Mouse (Mus musculus): ENCODE data around the gene Cep112. TPM values are rescaled to one million over a fixed set of nuclear protein-coding genes. Genes with fewer than 3 reads are reported as not detected.

The Cep112 gene
- polyA plus RNA-seq, 1 experiment from 2014 or later: 1.4 TPM

DNA sequence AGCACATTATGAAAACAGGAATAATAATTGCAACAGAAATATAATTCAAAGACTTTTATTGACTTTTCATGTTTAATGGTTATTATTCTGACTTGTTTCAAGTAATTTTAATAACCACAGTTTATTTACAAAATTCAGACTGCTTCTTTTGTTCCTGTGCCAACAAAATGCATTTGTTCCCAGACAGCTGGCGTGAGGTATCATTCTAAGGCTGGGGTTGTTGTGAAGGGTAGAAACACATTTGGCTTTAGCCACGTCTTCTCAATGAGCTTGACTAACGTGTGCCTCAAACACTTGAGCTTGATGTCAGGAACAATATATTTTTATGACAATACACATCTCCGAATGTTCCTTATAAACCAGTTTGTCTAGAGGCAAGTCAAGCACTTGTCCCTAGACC is 396.8 kb downstream of the Cep112 start:
- Histone ChIP-seq H3K4me3 (replicated peaks) (no peak overlapping the region), H3K36me3 (no peaks in the 10 kb centered on the region), H3K9ac (no peak overlapping the region), H3K4me1 (replicated peaks) (no peaks in the 10 kb centered on the region), H3K27me3 (no peaks in the 10 kb centered on the region), H3K4me2 (no peak overlapping the region), H3K27ac (no peak overlapping the region), H3K9me3 (replicated peaks) (no peaks in the 10 kb centered on the region)
- WGBS (ENCODE audit: insufficient replicate concordance): 62% methylated on average over 4 of the region's 4 CpGs
- DNase-seq (no peak), ATAC-seq (ENCODE audit: low read depth) (no peak)

DNA sequence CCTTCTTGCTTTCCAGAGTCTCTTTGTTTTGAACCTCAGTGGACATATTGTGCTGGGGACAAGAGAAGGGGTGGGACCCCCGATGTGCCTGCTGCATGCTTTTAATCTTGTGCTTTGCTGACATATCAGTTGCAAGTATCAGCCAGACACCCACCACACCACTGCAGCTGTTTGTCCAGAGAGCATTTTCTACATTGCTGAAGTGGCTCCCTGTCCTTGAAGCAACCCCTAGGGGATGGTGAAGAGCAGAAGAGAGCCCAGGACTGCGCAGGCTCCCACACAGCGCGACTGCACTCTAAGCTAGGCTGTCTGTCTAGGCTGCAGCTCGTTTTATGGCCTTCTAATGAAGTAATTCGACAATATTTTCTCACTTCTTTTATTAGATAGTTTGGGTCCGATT is 397.3 kb downstream of the Cep112 start:
- Histone ChIP-seq H3K27ac (no peak overlapping the region), H3K27me3 (no peaks in the 10 kb centered on the region), H3K4me2 (no peak overlapping the region), H3K4me3 (replicated peaks) (no peak overlapping the region), H3K9ac (no peak overlapping the region), H3K36me3 (no peaks in the 10 kb centered on the region), H3K9me3 (replicated peaks) (no peaks in the 10 kb centered on the region), H3K4me1 (replicated peaks) (no peaks in the 10 kb centered on the region)
- no peak for DNase-seq
- no peak for ATAC-seq (ENCODE audit: low read depth)
- WGBS (ENCODE audit: insufficient replicate concordance): 61% methylated on average over 7 of the region's 7 CpGs

DNA sequence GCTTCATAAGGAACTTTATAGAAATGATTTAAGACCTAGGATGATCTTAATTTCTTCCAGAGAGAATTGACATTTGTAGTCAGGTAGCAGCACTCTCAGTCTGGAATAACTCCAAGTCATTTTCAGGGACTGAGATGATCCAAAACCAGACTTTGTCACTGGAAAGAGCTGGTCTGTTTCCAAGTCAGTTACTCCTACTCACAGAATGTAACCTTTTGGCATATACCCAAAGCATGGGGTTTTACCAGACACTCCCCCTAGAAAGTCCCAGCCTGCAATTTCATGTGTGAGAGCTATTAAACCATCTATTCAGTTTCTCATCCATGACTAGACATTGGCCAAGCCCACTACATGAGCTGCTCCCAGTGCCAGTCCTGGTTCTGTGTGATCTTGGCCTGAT is 402.3 kb downstream of the Cep112 start:
- H3K36me3 ChIP-seq: no peaks in the 10 kb centered on the region
- H3K4me3 ChIP-seq (replicated peaks): no peak overlapping the region
- no peak overlapping the region for H3K9ac ChIP-seq
- no peaks in the 10 kb centered on the region for H3K27me3 ChIP-seq
- H3K9me3 ChIP-seq (replicated peaks): no peaks in the 10 kb centered on the region
- no peak overlapping the region for H3K27ac ChIP-seq
- no peak overlapping the region for H3K4me2 ChIP-seq
- DNase-seq (no peak), ATAC-seq (ENCODE audit: low read depth) (no peak)
- H3K4me1 ChIP-seq (replicated peaks): no peaks in the 10 kb centered on the region

DNA sequence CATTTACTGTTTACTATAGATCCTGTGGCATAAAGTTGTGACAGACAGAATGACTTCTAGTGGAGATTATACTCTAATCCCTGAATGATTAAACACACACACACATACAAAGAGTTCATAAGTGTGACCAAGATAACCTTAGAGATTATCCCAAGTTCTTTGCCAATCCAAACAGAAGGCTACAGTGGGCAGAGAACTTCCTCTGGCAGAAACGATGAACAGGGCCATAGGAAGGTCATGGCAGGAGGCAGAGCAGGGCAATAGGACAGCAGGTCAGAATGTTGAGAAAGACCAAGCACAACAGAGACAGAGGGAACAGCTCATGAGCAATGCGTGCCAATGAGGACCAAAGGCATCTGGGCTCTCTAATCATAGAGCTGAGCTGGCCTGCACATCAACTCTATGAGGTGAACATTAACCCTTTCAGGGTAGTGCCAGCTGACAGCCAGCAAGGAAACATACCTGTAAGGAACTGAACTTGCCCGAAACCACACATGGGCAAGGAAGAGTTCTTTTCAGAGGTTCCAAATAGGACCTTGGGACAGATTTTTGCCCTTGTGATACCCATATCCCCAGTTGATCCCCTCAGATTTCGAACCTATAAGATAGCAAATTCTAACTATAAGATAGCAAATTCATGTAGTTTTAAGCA is 403.5 kb downstream of the Cep112 start:
- Histone ChIP-seq H3K4me2 (no peak overlapping the region), H3K4me3 (replicated peaks) (no peak overlapping the region), H3K9me3 (replicated peaks) (no peaks in the 10 kb centered on the region), H3K27ac (no peak overlapping the region), H3K36me3 (no peaks in the 10 kb centered on the region), H3K27me3 (no peaks in the 10 kb centered on the region), H3K4me1 (replicated peaks) (no peaks in the 10 kb centered on the region), H3K9ac (no peak overlapping the region)
- 43% methylated on average over 4 of the region's 4 CpGs for WGBS (ENCODE audit: insufficient replicate concordance)
- ATAC-seq (ENCODE audit: low read depth): no peak
- DNase-seq: no peak

DNA sequence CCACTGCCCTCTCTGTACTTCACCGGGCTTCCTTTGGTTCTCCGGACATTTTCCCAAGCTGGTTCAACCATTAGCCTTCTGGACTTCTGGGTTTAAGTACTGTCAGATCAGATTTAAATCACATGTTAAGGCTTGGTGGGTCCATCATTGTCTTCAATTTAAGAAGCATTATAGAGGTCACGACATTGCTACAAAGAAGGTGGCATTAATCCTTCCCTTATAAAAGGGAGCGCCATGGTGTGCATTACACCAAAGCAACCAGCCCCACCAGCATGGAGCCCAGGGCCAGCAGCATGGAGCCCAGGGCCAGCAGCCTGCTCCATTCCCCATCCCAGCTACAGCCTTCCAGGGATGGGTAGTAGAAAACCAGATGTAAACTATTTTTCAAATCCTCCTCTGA is 411.7 kb downstream of the Cep112 start:
- Histone ChIP-seq H3K27ac (no peak overlapping the region), H3K9ac (no peak overlapping the region), H3K4me2 (no peak overlapping the region), H3K9me3 (replicated peaks) (no peaks in the 10 kb centered on the region), H3K4me1 (replicated peaks) (no peaks in the 10 kb centered on the region), H3K36me3 (no peaks in the 10 kb centered on the region), H3K27me3 (no peaks in the 10 kb centered on the region), H3K4me3 (replicated peaks) (no peak overlapping the region)
- DNase-seq: no peak
- 69% methylated on average over 4 of the region's 4 CpGs for WGBS (ENCODE audit: insufficient replicate concordance)
- no peak for ATAC-seq (ENCODE audit: low read depth)

DNA sequence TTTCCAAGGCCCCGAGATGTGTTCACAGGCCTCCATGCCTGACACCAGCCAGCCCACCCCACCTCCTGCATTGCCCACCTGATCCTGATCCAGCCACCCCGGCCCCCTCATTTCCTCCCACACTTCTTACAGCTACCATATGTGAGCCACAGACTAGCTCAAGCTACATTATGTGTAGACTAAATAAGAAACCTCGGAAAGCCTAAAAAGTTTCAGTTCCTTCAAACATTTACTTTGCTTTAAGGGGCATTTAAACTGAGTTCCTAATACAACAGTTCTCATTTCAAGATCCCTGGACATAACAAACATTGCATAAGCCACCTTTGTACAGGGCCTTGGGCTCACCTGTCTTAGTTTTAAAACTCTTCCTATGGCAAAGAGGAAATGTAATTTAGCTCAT is 415.2 kb downstream of the Cep112 start:
- no peak for DNase-seq
- WGBS (ENCODE audit: insufficient replicate concordance): 69% methylated on average over 3 of the region's 3 CpGs
- no peak overlapping the region for H3K4me2 ChIP-seq
- H3K27ac ChIP-seq: no peak overlapping the region
- no peak overlapping the region for H3K9ac ChIP-seq
- H3K36me3 ChIP-seq: no peaks in the 10 kb centered on the region
- H3K4me3 ChIP-seq (replicated peaks): no peak overlapping the region
- no peaks in the 10 kb centered on the region for H3K4me1 ChIP-seq (replicated peaks)
- H3K9me3 ChIP-seq (replicated peaks): no peaks in the 10 kb centered on the region
- ATAC-seq (ENCODE audit: low read depth): no peak
- no peaks in the 10 kb centered on the region for H3K27me3 ChIP-seq

DNA sequence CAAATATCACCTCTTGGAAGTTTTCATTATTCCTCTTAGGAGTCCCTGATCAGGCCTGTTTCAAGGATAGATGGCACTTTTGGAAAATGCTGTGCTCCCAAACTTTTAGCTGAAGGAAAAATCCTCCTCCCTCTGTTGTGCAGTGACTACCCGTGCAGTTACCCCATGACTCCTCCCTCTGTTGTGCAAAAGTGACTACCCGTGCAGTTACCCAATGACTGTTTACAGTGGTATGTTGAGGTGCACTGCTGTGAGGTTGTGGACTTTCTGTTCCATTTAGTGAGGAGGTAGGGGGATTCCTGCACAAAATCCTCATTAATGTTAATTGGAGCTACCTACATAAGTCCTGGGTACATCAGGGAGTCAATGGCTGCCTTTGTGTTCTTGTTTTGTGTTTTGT is 417.8 kb downstream of the Cep112 start:
- ATAC-seq (ENCODE audit: low read depth): no peak
- Histone ChIP-seq H3K4me1 (replicated peaks) (no peaks in the 10 kb centered on the region), H3K36me3 (no peaks in the 10 kb centered on the region), H3K4me3 (replicated peaks) (no peak overlapping the region), H3K4me2 (no peak overlapping the region), H3K9me3 (replicated peaks) (no peaks in the 10 kb centered on the region), H3K9ac (no peak overlapping the region), H3K27me3 (no peaks in the 10 kb centered on the region), H3K27ac (no peak overlapping the region)
- WGBS (ENCODE audit: insufficient replicate concordance): 49% methylated on average over 2 of the region's 2 CpGs
- no peak for DNase-seq

DNA sequence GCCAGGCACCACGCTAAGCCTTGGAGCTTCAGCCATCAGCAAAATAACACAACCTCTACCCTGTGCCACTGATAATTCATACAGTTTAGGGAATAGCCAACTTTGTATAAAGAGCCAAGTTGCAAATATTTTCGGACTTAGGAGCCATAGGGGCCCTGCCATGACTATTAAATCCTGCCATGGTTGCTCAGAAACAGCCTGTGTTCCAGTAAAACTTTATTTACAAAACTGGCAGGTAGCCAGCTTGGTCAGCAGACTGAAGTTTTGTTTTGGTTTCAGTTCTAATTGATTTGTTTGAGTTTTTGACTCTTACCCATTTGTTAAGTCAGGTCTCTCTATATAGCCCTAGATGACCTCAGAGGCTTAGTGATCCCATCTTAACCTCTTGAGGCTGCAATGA is 421.0 kb downstream of the Cep112 start:
- no peaks in the 10 kb centered on the region for H3K27me3 ChIP-seq
- H3K9ac ChIP-seq: no peak overlapping the region
- no peak overlapping the region for H3K4me3 ChIP-seq (replicated peaks)
- no peaks in the 10 kb centered on the region for H3K36me3 ChIP-seq
- no peak overlapping the region for H3K4me2 ChIP-seq
- no peak for DNase-seq
- no peak for ATAC-seq (ENCODE audit: low read depth)
- 52% methylated on average over 2 of the region's 2 CpGs for WGBS (ENCODE audit: insufficient replicate concordance)
- H3K27ac ChIP-seq: no peak overlapping the region
- H3K4me1 ChIP-seq (replicated peaks): no peaks in the 10 kb centered on the region
- H3K9me3 ChIP-seq (replicated peaks): no peaks in the 10 kb centered on the region

DNA sequence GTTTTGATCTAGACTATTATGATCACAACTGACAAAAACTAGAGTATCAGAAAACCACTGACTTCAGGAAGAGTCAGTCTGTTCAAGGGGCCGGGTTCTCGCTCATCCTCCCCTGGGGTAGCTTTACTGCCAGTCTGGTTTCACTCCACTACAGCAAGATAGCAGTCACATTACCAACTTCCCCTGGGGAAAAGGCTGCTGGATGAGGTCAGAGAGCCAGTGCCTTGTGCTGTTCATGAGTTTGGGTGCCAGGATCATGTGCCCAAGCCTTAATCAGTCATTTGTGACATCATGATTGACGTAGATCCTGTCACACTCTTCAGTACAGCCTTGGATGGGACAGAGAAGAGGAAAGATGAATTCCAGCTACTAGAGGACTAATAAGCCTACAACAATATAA is 421.5 kb downstream of the Cep112 start:
- no peak overlapping the region for H3K27ac ChIP-seq
- ATAC-seq (ENCODE audit: low read depth) (no peak), DNase-seq (no peak)
- H3K9ac ChIP-seq: no peak overlapping the region
- H3K4me1 ChIP-seq (replicated peaks): no peaks in the 10 kb centered on the region
- no peaks in the 10 kb centered on the region for H3K36me3 ChIP-seq
- H3K27me3 ChIP-seq: no peaks in the 10 kb centered on the region
- no peaks in the 10 kb centered on the region for H3K9me3 ChIP-seq (replicated peaks)
- WGBS (ENCODE audit: insufficient replicate concordance): 67% methylated on average over 3 of the region's 3 CpGs
- no peak overlapping the region for H3K4me2 ChIP-seq
- no peak overlapping the region for H3K4me3 ChIP-seq (replicated peaks)

DNA sequence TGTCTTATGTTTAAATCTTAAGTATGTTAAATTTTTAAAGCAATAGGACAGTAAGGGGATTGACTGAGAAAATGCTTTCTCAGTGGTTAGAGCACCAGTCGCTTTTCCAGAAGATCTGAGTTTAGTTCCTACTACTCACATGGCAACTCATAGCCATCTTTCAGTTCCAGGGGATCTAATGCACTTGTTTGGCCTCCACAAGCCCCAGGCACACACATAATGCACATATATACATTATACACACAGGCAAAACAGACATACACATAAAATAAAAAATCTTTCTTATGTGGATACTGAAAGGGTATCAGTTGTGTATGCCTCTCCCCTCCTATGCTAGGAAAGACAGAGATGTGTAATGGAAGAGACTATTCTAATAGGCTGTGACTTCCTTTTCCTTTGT is 426.8 kb downstream of the Cep112 start:
- H3K4me1 ChIP-seq (replicated peaks): no peaks in the 10 kb centered on the region
- WGBS (ENCODE audit: insufficient replicate concordance): 61% methylated on average over 1 of the region's 1 CpGs
- ATAC-seq (ENCODE audit: low read depth) (no peak), DNase-seq (no peak)
- H3K27me3 ChIP-seq: no peaks in the 10 kb centered on the region
- H3K36me3 ChIP-seq: no peaks in the 10 kb centered on the region
- no peak overlapping the region for H3K9ac ChIP-seq
- no peak overlapping the region for H3K27ac ChIP-seq
- no peak overlapping the region for H3K4me3 ChIP-seq (replicated peaks)
- no peak overlapping the region for H3K4me2 ChIP-seq
- no peaks in the 10 kb centered on the region for H3K9me3 ChIP-seq (replicated peaks)

DNA sequence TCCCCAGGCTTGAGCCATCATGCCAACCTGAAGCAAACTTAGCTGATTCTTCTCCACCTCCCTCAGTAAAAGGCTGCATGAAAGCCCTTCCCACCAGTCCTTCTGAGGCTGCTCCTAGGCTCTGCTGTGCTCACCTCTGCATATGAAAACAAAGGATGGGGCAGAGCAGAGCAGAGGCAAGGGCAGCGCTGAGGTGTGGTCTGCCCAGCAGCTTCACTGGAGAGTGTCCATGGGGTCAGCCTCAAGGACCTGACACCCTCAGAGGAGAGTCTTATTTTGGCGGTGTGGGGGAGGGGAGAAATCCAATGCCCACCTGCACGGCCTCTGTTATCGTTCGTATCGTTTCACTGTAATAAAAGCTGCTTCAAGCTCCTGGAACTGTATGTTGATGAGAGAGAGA is 432.3 kb downstream of the Cep112 start:
- Histone ChIP-seq H3K4me2 (no peak overlapping the region), H3K9ac (no peak overlapping the region), H3K4me3 (replicated peaks) (no peak overlapping the region), H3K36me3 (no peaks in the 10 kb centered on the region), H3K27ac (no peak overlapping the region; the same call in 1 of the 2 replicates), H3K27me3 (no peaks in the 10 kb centered on the region), H3K9me3 (replicated peaks) (no peaks in the 10 kb centered on the region), H3K4me1 (replicated peaks) (peaks cover 11% of the 10 kb centered on the region; the same call in 1 of the 2 replicates)
- no peak for DNase-seq
- WGBS (ENCODE audit: insufficient replicate concordance): 67% methylated on average over 6 of the region's 6 CpGs
- ATAC-seq (ENCODE audit: low read depth): no peak

DNA sequence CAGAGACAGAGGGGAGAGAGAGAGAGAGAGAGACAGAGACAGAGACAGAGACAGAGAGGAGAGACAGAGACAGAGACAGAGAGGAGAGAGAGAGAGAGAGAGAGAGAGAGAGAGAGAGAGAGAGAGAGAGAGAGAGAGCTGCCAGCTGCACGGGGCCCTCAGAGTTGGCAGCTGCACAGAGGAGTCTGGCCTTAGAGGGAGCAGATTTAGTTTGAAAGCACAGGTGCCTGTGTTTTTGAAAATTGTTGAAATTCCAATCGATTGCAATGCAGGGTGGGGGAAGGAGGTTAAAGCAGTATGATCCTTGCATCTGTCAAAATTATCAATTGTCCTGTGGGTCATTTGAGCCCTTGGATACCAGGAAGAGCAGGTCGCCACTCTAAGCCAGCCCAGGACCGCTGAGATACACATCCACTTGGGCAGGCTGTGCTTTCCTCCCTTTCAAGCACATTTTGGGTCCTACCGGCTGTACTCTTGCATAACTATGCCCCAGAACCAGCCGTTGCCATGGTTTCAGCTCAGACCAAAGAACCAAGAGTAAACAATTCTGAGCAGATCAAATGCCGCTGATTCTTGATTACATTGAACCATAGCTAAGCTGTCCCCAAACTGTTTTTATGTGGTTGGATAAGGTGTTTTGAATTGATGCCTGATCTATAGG is 432.8 kb downstream of the Cep112 start:
- H3K9ac ChIP-seq: no peak overlapping the region
- ATAC-seq (ENCODE audit: low read depth) (peak; percentile 68), DNase-seq (no peak)
- no peaks in the 10 kb centered on the region for H3K36me3 ChIP-seq
- no peak overlapping the region; the same call in 1 of the 2 replicates for H3K27ac ChIP-seq
- H3K4me1 ChIP-seq (replicated peaks): peaks cover 11% of the 10 kb centered on the region; the same call in 1 of the 2 replicates
- WGBS (ENCODE audit: insufficient replicate concordance): 51% methylated on average over 7 of the region's 7 CpGs
- H3K9me3 ChIP-seq (replicated peaks): no peaks in the 10 kb centered on the region
- H3K4me2 ChIP-seq: no peak overlapping the region
- H3K27me3 ChIP-seq: no peaks in the 10 kb centered on the region
- no peak overlapping the region for H3K4me3 ChIP-seq (replicated peaks)
